Mouse (Mus musculus) neural tube, embryonic 13.5 days (tissue): ENCODE results near the gene Gm20431. TPM values are rescaled to one million over a fixed set of nuclear protein-coding genes. Genes with fewer than 3 reads are reported as not detected.
"Not testable (repeated sequence)": the region's sequence is repeated elsewhere in the genome, so short reads cannot be mapped to it uniquely, and the experiment has no call there.

Experiments
- ATAC-seq: fragments of 200-750 bp; cut with Nextera tagmentation; 2 replicates; pipeline ENCODE4 v1.8.0; 2017; ENCODE audit warnings: low read depth, mild to moderate bottlenecking, moderate TSS enrichment, moderate library complexity
- H3K27ac ChIP-seq: fragments of 300-500 bp; sonication (generic); replicated peaks from 2 replicates; pipeline ENCODE4 v1.5.1; 2015; ENCODE audit warnings: moderate library complexity, mild to moderate bottlenecking, inconsistent platforms
- H3K27me3 ChIP-seq: fragments of 300-500 bp; sonication (generic); 2 replicates; pipeline ENCODE4 v1.6.1; 2015; ENCODE audit warnings: mild to moderate bottlenecking, inconsistent platforms
- H3K36me3 ChIP-seq: fragments of 300-500 bp; sonication (generic); 2 replicates; pipeline ENCODE4 v1.6.1; 2015; ENCODE audit warnings: mild to moderate bottlenecking, inconsistent platforms
- H3K4me1 ChIP-seq: fragments of 300-500 bp; sonication (generic); replicated peaks from 2 replicates; pipeline ENCODE4 v1.6.1; 2015; ENCODE audit warnings: inconsistent platforms
- H3K4me2 ChIP-seq: fragments of 300-500 bp; sonication (generic); 2 replicates; pipeline ENCODE4 v1.6.1; 2015; ENCODE audit warnings: inconsistent platforms, mild to moderate bottlenecking, moderate library complexity
- H3K4me3 ChIP-seq: fragments of 300-500 bp; sonication (generic); 2 replicates; pipeline ENCODE4 v1.5.1; 2015; ENCODE audit warnings: mild to moderate bottlenecking, inconsistent platforms
- H3K9ac ChIP-seq: fragments of 300-500 bp; sonication (generic); 2 replicates; pipeline ENCODE4 v1.6.1; 2015; ENCODE audit warnings: moderate library complexity, mild to moderate bottlenecking, inconsistent platforms
- H3K9me3 ChIP-seq: fragments of 300-500 bp; sonication (generic); 2 replicates; pipeline ENCODE4 v1.6.1; 2016; ENCODE audit warnings: inconsistent platforms
- WGBS: fragments of 180-500 bp; shearing (Covaris S2); methylation state at CpG from one replicate; pipeline ENCODE4 v1.1.7; 2015; 5-methylcytosine and 5-hydroxymethylcytosine counted together
- polyA plus RNA-seq: library from polyadenylated mRNA; unstranded; fragments of >200 nt; fragmentation: Nextera tagmentation; extraction: Ambion mirVana; gene quantifications from 2 replicates; pipeline ENCODE4 v1.2.1, GENCODE M21; 2015

Gm20431 gene
- polyA plus RNA-seq, 1 experiment from 2014 or later: 9.3 TPM

DNA sequence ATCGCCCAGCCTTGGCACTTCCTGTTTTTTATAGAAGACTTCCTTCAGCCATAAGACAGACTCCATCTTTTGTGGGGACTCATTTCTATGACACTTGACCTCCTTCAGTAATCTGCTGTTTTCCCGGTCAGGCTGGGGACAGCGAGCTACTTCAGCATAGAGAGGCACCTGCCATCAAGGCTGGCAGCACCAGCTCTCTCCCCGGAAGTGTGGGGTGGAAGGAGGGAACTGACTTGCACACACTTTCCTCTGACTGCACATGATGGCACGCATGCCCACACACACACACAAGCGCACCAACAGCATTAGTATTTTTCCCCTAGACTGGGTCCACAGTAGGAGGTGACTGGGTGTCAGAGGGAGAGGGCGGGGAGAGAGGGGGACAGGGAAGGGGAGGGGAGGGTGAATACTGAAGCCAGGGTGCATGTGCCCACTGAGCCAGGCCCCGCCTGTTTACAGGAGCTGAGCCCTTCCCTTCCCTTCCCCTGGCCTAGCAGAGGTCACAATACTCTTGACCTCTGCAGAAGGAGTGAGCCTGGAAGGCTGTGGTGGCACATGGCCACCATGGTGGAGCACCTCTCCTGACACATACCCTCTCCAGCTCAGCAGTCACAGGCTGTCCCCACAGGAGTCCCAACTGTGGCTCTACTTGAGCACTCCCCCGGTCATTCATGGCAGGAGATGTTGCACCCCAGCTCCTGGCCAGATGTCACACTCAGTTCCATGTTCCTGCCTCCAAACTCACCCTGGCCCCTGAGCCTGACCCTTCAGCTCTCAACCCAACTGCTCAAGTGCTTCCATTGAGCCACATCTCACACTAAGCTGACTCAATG is 39.8 kb downstream of the Gm20431 start:
- Histone ChIP-seq H3K9ac (no peak overlapping the region), H3K36me3 (peaks cover 15% of the 10 kb centered on the region), H3K4me2 (no peak overlapping the region), H3K4me3 (no peak overlapping the region), H3K9me3 (no peaks in the 10 kb centered on the region), H3K27ac (no peak overlapping the region), H3K27me3 (no peaks in the 10 kb centered on the region), H3K4me1 (peaks cover 43% of the 10 kb centered on the region)
- 85% methylated on average over 9 of the region's 9 CpGs for WGBS
- ATAC-seq: no peak

DNA sequence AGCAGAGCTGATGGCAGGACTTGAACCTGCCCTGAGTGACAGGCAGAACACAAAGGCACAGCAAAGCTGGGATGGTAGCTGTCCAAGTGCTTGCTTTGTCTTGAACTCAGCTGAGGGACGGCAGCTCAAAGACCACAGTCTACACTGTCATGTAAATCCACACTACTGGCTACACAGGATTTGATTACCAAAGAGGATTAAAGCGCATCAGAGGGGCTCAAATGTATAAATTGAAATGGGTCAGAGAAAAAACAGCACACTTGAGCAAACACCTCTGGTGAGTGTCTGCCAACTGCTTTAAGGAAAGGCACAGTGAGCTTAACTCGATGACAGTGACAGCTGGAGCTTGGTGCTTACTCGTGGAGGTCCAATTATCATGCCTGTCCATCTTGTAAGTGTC is 43.8 kb downstream of the Gm20431 start:
- no peaks in the 10 kb centered on the region for H3K27me3 ChIP-seq
- peaks cover 24% of the 10 kb centered on the region for H3K4me1 ChIP-seq
- H3K4me3 ChIP-seq: no peak overlapping the region
- no peaks in the 10 kb centered on the region for H3K9me3 ChIP-seq
- H3K4me2 ChIP-seq: no peak overlapping the region
- H3K36me3 ChIP-seq: peaks cover 55% of the 10 kb centered on the region
- no peak overlapping the region for H3K27ac ChIP-seq
- H3K9ac ChIP-seq: no peak overlapping the region
- no peak for ATAC-seq
- 77% methylated on average over 4 of the region's 4 CpGs for WGBS

DNA sequence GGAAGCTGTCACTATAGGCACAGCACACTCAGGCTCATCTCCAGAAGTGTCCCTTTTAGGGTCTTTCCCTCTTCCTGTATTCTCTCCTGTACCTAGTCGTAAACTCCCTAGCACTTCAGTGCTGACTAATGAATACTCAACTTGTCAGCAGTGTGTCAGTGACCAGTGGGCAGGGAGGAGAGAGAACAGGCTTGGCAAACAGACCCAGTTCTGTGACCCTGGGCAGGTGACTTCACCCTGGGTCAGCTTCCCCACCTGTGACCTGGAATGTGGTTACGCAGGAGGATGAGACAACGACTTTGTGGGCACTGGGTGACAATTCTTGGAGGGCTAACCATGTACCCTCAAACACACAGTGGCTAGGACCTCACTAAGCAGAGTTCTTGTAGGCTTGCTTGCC is 44.3 kb downstream of the Gm20431 start:
- Histone ChIP-seq H3K9ac (no peak overlapping the region), H3K4me3 (no peak overlapping the region), H3K4me1 (peaks cover 24% of the 10 kb centered on the region), H3K27ac (no peak overlapping the region), H3K9me3 (no peaks in the 10 kb centered on the region), H3K27me3 (no peaks in the 10 kb centered on the region), H3K4me2 (no peak overlapping the region), H3K36me3 (peaks cover 59% of the 10 kb centered on the region)
- 91% methylated on average over 3 of the region's 3 CpGs for WGBS
- ATAC-seq: no peak

DNA sequence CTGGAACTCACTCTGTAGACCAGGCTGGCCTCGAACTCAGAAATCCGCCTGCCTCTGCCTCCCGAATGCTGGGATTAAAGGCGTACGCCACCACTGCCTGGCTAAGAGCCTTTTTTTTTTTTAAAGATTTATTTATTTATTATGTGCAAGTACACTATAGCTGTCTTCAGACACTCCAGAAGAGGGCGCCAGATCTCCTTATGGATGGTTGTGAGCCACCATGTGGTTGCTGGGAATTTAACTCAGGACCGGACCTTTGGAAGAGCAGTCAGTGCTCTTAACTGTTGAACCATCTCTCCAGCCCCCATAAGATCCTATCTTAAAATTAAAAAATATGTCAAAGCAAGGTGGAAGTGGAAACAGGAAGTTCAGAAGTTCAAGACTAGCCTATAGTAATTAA is 48.0 kb downstream of the Gm20431 start:
- H3K4me1 ChIP-seq, H3K4me2 ChIP-seq, H3K4me3 ChIP-seq, H3K27me3 ChIP-seq, H3K9me3 ChIP-seq, ATAC-seq, H3K27ac ChIP-seq, H3K9ac ChIP-seq: not testable (repeated sequence)
- 97% methylated on average over 7 of the region's 7 CpGs for WGBS
- peaks cover 80% of the 10 kb centered on the region for H3K36me3 ChIP-seq

DNA sequence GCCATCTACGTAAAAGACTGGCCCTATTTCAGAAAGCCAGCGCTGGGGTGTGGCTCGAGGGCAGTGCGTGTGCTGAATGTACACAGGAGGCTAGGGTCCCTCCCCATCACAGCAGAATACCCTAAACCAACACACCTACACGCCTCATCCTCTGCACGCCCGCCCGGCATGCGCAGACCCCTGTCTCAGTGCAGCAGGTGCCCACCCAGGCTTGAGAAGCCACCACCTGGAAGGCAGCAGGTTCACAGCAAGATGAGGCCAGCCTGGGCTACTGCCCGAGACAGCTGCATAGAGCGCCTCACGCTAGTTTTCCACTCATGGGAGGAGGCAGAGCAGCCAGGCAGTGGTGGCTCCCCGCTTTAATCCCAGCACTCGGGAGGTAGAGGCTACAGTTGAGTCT is 49.2 kb downstream of the Gm20431 start:
- no peaks in the 10 kb centered on the region for H3K9me3 ChIP-seq
- H3K36me3 ChIP-seq: peaks cover 77% of the 10 kb centered on the region
- H3K9ac ChIP-seq: no peak overlapping the region
- 95% methylated on average over 14 of the region's 14 CpGs for WGBS
- no peak for ATAC-seq
- H3K27me3 ChIP-seq: no peaks in the 10 kb centered on the region
- H3K27ac ChIP-seq: no peak overlapping the region
- H3K4me3 ChIP-seq: no peak overlapping the region
- no peak overlapping the region for H3K4me2 ChIP-seq
- no peaks in the 10 kb centered on the region for H3K4me1 ChIP-seq

DNA sequence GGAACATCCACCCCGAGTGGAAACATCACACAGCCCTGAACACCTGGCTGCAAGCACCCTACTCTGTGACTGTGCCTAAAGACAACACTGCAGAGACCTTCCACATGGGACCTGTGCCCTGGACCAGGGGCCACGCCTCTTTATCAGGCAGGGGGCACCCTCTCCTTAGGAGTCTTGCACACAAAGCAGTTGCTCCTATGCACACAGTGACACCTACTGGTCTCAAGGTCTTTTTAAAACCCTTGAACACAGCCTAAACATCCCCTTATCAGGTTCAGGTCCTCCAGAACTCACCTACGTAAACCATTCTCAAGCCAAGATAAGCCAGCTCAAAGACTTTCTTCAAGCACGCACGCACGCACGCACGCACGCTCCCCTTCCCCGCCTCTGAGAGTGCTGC is 50.0 kb downstream of the Gm20431 start:
- H3K27ac ChIP-seq: no peak overlapping the region
- H3K4me2 ChIP-seq: no peak overlapping the region
- peaks cover 77% of the 10 kb centered on the region for H3K36me3 ChIP-seq
- 94% methylated on average over 10 of the region's 10 CpGs for WGBS
- no peaks in the 10 kb centered on the region for H3K9me3 ChIP-seq
- no peak overlapping the region for H3K9ac ChIP-seq
- no peaks in the 10 kb centered on the region for H3K27me3 ChIP-seq
- ATAC-seq: no peak
- H3K4me3 ChIP-seq: no peak overlapping the region
- H3K4me1 ChIP-seq: no peaks in the 10 kb centered on the region

DNA sequence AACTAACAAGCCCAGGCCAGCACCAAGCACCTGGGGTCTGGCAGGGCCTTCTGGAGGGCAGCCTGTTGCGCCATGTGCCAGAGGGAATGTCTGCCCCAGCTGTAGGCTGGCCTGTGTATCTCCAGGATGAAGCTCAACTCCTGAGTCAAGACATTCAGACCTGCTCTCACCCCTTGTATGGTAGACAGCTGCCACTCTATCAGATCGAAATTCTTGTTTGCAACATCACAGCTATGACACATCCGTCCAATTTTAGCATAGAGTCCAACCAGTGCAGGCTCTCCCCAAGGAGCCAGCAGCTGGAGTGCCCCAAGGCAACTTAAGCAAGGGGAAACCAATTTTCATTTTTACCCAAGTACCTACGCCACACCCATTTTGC is 54.6 kb downstream of the Gm20431 start:
- no peak overlapping the region for H3K27ac ChIP-seq
- no peak overlapping the region for H3K4me2 ChIP-seq
- ATAC-seq: no peak
- 92% methylated on average over 4 of the region's 4 CpGs for WGBS
- no peaks in the 10 kb centered on the region for H3K9me3 ChIP-seq
- no peak overlapping the region for H3K9ac ChIP-seq
- H3K36me3 ChIP-seq: peaks cover 32% of the 10 kb centered on the region
- no peaks in the 10 kb centered on the region; the same call in 1 of the 2 replicates for H3K4me1 ChIP-seq
- no peak overlapping the region for H3K4me3 ChIP-seq
- no peaks in the 10 kb centered on the region for H3K27me3 ChIP-seq

DNA sequence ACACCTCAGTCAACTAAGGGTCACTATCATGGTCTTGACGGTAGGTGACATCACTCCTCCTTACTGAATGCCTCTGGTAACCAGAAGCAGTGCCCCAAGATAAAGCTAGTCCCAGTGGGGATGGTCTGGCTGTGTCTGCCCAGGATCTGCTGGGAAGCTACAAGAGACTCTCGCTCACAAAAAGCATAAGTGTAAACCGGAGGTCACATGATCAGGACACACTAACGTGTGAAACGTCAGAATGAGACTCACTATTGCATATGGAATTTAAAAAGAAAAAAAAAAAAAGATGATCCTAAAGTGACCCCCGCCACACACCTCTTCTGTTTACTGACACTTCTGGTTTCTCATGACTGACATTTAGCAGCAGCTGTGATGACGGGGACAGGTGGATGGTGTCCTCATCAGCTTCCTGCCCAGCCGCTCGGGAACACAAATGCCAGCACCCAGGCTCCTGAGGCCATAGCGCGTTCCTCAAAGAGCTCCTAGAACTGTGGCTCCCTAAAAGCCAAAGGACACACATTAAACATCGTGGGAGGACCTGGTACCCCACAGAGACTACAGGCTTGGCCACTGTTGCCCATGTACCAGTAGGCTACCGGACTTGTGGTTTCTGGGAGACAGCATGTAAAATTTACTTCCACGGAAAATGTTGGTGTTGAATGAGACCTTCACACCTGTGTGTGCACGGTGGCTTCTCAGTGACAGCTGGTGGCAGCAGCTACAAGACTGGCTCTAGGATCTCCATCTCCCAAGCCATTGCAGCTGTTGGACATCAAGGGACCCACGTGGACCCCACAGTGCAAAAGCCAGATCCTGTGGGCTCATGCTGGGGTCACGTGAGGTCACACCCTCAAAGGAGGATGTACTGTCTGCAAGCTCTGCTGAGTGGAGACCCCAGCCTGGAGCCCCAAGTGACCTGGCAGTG is 55.2 kb downstream of the Gm20431 start:
- Histone ChIP-seq H3K27me3 (peaks cover under 1% of the 10 kb centered on the region; the same call in 1 of the 2 replicates), H3K4me1 (no peaks in the 10 kb centered on the region; the same call in 1 of the 2 replicates), H3K4me2 (no peak overlapping the region), H3K36me3 (peaks cover 30% of the 10 kb centered on the region), H3K27ac (no peak overlapping the region), H3K4me3 (no peak overlapping the region), H3K9me3 (no peaks in the 10 kb centered on the region), H3K9ac (no peak overlapping the region)
- 76% methylated on average over 17 of the region's 17 CpGs for WGBS
- no peak for ATAC-seq

DNA sequence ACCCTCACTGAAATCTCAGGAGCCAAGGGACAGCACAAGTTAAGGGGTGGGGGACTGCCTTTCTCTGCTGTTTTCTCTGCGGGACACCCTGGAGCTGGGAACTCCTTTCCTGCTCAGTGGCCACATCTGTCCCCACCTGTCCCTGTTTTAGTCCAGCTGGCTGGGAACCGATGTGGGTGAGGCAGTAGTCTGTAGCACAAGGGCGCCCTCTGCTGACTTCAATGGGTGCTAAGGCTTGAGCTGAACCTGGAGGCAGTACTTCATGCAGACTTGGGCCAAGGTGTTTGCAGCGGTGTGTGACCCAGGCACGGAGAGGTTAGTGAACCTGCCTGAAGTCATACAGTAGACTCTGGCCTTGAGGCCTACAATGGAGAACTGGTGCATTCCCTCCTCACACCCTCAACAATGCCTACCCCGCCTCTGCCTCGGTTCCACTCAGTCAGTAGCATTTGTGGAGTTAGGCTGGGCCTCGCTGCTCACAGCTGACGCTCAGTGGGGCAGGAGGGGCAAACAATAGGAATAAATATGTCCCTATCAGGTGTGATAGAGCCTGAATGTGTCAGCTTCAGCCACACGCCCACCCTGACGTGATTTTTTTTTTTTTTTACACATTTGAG is 56.0 kb downstream of the Gm20431 start:
- peaks cover 27% of the 10 kb centered on the region for H3K36me3 ChIP-seq
- no peaks in the 10 kb centered on the region; the same call in 1 of the 2 replicates for H3K4me1 ChIP-seq
- WGBS: 29% methylated on average over 11 of the region's 11 CpGs
- H3K4me2 ChIP-seq: no peak overlapping the region
- peak; percentile 80 for ATAC-seq
- H3K9ac ChIP-seq: no peak overlapping the region
- H3K27ac ChIP-seq: no peak overlapping the region
- no peak overlapping the region for H3K4me3 ChIP-seq
- peaks cover 3% of the 10 kb centered on the region; the same call in 1 of the 2 replicates for H3K27me3 ChIP-seq
- no peaks in the 10 kb centered on the region for H3K9me3 ChIP-seq

DNA sequence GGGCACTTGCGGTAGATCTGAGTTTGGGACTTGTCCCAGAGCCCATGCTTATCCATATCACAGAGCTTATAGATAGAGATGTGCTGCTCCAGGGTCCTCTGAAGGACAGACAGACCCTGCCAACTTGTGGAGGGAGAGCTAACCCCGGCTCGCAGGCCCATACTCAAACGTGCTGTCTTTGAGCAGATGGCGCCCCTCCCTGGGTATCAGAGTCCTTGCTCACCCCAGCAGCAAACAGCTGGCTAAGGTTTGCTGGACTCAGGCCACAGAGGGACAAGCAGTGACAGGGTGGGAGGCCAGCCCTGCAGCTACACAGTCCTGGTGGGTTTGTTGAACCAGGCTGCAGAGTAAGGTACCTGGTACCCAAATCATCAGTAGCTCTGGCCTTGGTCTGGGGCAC is 58.3 kb downstream of the Gm20431 start:
- WGBS: 47% methylated on average over 5 of the region's 5 CpGs
- no peak overlapping the region for H3K9ac ChIP-seq

DNA sequence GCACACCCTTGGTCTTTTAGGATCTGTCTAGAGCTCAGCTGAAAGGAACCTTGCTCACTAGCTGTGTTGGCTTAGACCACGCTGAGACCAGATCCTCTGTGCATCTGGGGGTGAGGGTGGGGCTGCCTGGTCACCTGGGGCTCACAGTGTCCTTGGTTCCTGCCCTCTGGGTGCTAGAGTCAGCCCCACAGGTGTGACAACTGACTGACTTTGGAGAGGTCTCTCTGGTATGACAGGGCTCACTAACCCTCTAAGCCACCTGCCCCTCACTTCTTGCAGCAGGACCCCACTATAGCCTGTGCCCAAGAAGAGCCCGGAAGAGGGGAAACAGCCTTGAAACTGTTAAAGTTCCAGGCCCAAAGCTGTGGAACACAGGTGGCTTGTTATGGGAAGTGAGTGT is 58.9 kb downstream of the Gm20431 start:
- peaks cover 7% of the 10 kb centered on the region for H3K27me3 ChIP-seq
- 85% methylated on average over 2 of the region's 2 CpGs for WGBS
- no peak overlapping the region for H3K27ac ChIP-seq
- peaks cover 11% of the 10 kb centered on the region for H3K36me3 ChIP-seq
- H3K9me3 ChIP-seq: no peaks in the 10 kb centered on the region
- H3K4me2 ChIP-seq: no peak overlapping the region
- peaks cover 5% of the 10 kb centered on the region for H3K4me1 ChIP-seq
- H3K9ac ChIP-seq: no peak overlapping the region
- no peak for ATAC-seq
- H3K4me3 ChIP-seq: no peak overlapping the region

More for the DNA sequence above, 58.3 kb downstream of the Gm20431 start:
- H3K27me3 ChIP-seq: peaks cover 6% of the 10 kb centered on the region
- no peak for ATAC-seq
- no peak overlapping the region for H3K4me2 ChIP-seq
- H3K27ac ChIP-seq: no peak overlapping the region
- H3K4me3 ChIP-seq: no peak overlapping the region
- H3K9me3 ChIP-seq: no peaks in the 10 kb centered on the region
- peaks cover 14% of the 10 kb centered on the region for H3K36me3 ChIP-seq
- no peaks in the 10 kb centered on the region; the same call in 1 of the 2 replicates for H3K4me1 ChIP-seq

DNA sequence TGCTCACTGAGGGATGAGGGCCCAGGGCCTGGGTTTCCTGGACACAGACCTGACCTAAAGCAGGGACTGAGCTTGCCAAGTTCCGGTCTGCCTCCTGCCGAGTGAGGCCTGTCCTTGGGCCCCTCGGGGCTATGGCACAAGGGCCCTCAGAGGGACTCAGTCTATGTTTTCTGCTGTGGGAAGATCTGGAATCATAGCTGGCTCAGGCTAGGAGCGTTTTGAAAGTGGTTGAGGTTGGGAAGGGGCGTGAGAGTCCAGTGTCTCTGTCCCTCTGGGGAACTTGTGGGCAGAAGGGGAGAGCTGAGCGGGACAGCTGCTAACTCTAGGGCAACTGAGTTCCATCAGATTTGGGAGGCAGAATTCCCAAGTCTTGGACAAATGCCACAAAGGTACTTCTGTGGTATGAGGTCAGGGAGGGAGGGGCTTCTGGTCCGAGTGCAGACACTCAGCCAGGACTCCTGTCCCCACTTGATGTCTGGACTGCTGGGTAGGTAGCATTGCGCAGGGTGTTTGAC is 60.8 kb downstream of the Gm20431 start:
- Histone ChIP-seq H3K27ac (no peak overlapping the region), H3K9me3 (no peaks in the 10 kb centered on the region), H3K4me2 (no peak overlapping the region), H3K36me3 (no peaks in the 10 kb centered on the region), H3K27me3 (peaks cover 7% of the 10 kb centered on the region), H3K4me1 (peaks cover 21% of the 10 kb centered on the region), H3K9ac (no peak overlapping the region), H3K4me3 (no peak overlapping the region)
- 76% methylated on average over 8 of the region's 8 CpGs for WGBS
- ATAC-seq: no peak
